Mouse (Mus musculus): ENCODE measurements around the gene Gpr15. TPM values are rescaled to one million over a fixed set of nuclear protein-coding genes. Genes with fewer than 3 reads are reported as not detected.

The Gpr15 gene
- polyA plus RNA-seq, 1 experiment = not detected

DNA sequence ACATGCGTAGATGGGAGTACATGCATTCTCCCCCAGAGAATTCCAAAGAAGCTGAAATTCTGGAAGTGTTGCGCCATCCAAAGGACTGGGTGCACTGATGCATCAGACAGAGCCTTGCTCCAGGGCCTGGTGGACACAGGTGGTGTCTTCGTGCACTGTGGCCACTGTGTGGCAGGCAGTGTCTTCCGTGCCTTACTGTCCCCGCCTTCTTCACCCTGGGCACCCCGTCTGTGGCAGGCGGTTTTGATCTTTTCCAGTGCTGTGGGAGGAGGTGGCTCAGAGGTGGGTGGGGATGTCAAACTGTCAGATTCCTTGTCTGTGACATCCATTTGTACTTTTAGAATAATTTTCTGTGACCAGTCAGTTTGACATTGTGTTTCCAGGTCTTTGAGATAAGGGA lies 40.2 kb downstream of the Gpr15 start:
- 89% methylated on average over 7 of the region's 7 CpGs for WGBS
- Histone ChIP-seq H3K4me1 (ENCODE audit: control insufficient read depth, insufficient read depth, low read length) (no peaks in the 10 kb centered on the region), H3K4me3 (ENCODE audit: insufficient read depth, low read depth, low read length) (no peak overlapping the region), H3K27ac (ENCODE audit: insufficient read depth, low read depth, low read length) (no peak overlapping the region)
- TF ChIP-seq POLR2A (IDR thresholded peaks at IDR 0.05; ENCODE audit: insufficient read depth, low read depth, low read length) (no peak), CTCF (IDR thresholded peaks at IDR 0.05; ENCODE audit: insufficient read depth, low read depth, low read length) (no peak)

DNA sequence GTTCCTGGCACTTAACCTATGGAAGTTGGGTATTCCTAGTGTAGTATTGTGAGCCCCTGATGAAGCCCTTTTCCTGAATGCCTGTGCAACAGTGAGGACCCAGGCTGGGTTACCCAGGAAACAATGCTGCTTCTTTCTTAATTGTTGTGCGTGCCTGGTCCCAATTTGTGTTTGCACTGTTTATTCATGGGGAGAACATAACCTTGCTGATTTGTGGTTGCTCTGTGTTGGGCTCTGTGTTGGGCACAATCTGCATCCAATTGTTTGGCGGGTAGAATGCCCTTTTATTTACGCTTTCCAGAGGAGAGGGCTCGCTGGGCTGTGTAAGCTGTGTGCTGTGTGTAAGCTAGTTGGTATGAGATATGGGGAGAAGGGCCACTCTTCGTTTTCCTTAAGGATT lies 41.4 kb downstream of the Gpr15 start:
- TF ChIP-seq CTCF (IDR thresholded peaks at IDR 0.05; ENCODE audit: insufficient read depth, low read depth, low read length) (no peak), POLR2A (IDR thresholded peaks at IDR 0.05; ENCODE audit: insufficient read depth, low read depth, low read length) (no peak)
- no peak overlapping the region for H3K27ac ChIP-seq (ENCODE audit: insufficient read depth, low read depth, low read length)
- H3K4me1 ChIP-seq (ENCODE audit: control insufficient read depth, insufficient read depth, low read length) = no peaks in the 10 kb centered on the region
- no peak overlapping the region for H3K4me3 ChIP-seq (ENCODE audit: insufficient read depth, low read depth, low read length)
- WGBS = 70% methylated on average over 5 of the region's 5 CpGs

DNA sequence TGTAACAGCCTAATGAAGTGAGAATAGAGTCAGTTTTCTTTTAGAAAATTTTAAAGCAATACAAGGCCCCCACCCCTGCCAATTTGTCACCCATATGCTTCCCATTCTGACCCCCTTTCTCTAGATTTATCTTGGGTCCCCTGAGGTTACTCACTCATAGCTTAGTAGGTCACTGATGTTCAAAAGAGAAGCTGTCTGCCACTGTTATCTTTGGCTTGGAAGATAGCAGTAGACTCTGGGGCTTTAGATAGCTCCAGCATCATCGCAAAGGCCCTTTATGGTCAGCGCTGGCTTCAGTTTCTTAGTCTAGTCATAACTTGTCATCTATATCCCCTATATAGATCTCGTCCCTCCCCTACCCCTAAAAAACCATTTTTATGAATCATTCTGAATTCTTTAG lies 42.2 kb downstream of the Gpr15 start:
- Histone ChIP-seq H3K4me3 (ENCODE audit: insufficient read depth, low read depth, low read length) (no peak overlapping the region), H3K4me1 (ENCODE audit: control insufficient read depth, insufficient read depth, low read length) (peaks cover 2% of the 10 kb centered on the region; the same call in 1 of the 2 replicates), H3K27ac (ENCODE audit: insufficient read depth, low read depth, low read length) (no peak overlapping the region)
- TF ChIP-seq POLR2A (IDR thresholded peaks at IDR 0.05; ENCODE audit: insufficient read depth, low read depth, low read length) = no peak
- no peak for TF ChIP-seq CTCF (IDR thresholded peaks at IDR 0.05; ENCODE audit: insufficient read depth, low read depth, low read length)
- WGBS = 95% methylated on average over 3 of the region's 3 CpGs

DNA sequence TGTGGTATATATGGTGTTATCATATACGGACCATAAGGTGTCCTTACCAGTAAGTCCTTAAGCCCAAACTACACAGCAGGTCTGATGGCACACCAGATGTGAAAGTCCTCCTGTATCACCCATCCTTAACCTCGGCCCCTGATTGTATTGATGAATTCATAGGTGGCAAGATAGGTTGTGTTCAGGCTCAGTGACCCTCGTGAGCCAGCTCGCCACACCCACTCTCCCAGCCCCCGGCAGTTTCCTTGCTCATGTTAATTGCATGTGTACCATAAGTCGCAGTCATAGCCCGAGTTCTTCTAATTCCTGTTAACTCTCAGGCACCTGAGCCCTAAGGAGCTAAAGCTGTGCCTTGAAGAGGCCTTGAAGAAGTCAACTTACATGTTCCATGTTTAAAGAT lies 42.7 kb downstream of the Gpr15 start:
- Histone ChIP-seq H3K4me1 (ENCODE audit: control insufficient read depth, insufficient read depth, low read length) (peaks cover 2% of the 10 kb centered on the region; the same call in 1 of the 2 replicates), H3K4me3 (ENCODE audit: insufficient read depth, low read depth, low read length) (no peak overlapping the region), H3K27ac (ENCODE audit: insufficient read depth, low read depth, low read length) (no peak overlapping the region)
- WGBS = 88% methylated on average over 7 of the region's 7 CpGs
- TF ChIP-seq POLR2A (IDR thresholded peaks at IDR 0.05; ENCODE audit: insufficient read depth, low read depth, low read length) (no peak), CTCF (IDR thresholded peaks at IDR 0.05; ENCODE audit: insufficient read depth, low read depth, low read length) (no peak)

DNA sequence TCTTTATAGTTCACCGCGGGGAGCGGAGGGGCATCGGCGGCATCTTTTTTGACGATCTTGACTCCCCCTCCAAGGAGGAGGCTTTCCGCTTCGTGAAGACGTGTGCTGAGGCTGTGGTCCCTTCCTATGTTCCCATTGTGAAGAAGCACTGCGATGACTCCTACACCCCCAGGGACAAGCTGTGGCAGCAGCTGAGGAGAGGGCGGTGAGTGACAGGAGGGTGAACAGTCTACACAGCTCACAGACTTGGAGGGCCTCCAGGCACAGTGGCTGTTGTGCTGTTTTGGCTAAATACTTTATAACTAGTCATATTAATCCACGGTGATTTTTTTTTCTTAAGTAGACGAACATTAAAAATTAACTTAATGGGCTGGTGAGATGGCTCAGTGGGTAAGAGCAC lies 43.6 kb downstream of the Gpr15 start:
- WGBS = 94% methylated on average over 13 of the region's 13 CpGs
- no peak overlapping the region for H3K4me3 ChIP-seq (ENCODE audit: insufficient read depth, low read depth, low read length)
- TF ChIP-seq CTCF (IDR thresholded peaks at IDR 0.05; ENCODE audit: insufficient read depth, low read depth, low read length) (no peak), POLR2A (IDR thresholded peaks at IDR 0.05; ENCODE audit: insufficient read depth, low read depth, low read length) (no peak)

DNA sequence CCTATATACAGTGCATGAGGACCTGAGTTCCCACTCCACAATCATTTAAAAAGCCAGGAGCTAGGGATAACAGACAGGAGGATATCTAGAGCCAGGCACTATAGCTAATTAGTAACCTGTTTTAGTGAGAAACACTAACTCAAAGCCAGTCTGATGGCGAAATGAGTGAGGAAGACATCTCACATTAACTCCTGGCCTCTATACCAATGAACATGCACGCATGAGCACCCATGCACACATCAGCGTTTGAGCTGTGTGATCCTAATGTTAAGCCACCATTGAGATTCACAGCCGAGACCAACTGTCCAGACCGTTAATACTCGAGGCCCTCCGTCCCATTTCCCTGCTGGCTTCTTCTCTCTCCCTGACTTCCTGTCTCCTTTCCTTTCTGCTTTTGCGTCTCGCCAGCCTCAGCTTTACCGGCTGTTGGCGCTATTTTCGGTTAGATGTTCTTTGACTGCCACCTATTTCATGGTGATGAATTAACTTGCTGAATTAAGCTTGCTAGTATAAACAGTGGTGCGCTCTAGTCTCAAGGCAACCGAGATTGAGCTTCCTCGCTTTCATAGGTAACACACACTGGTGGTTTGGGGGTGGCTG lies 45.0 kb downstream of the Gpr15 start:
- WGBS = 96% methylated on average over 15 of the region's 15 CpGs
- H3K4me1 ChIP-seq (ENCODE audit: control insufficient read depth, insufficient read depth, low read length) = peaks cover 5% of the 10 kb centered on the region; the same call in 1 of the 2 replicates
- TF ChIP-seq POLR2A (IDR thresholded peaks at IDR 0.05; ENCODE audit: insufficient read depth, low read depth, low read length) (no peak), CTCF (IDR thresholded peaks at IDR 0.05; ENCODE audit: insufficient read depth, low read depth, low read length) (no peak)
- H3K4me3 ChIP-seq (ENCODE audit: insufficient read depth, low read depth, low read length) = no peak overlapping the region
- H3K27ac ChIP-seq (ENCODE audit: insufficient read depth, low read depth, low read length) = no peak overlapping the region

More for the DNA sequence above, 43.6 kb downstream of the Gpr15 start:
- Histone ChIP-seq H3K4me1 (ENCODE audit: control insufficient read depth, insufficient read depth, low read length) (peaks cover 5% of the 10 kb centered on the region; the same call in 1 of the 2 replicates), H3K27ac (ENCODE audit: insufficient read depth, low read depth, low read length) (no peak overlapping the region)

DNA sequence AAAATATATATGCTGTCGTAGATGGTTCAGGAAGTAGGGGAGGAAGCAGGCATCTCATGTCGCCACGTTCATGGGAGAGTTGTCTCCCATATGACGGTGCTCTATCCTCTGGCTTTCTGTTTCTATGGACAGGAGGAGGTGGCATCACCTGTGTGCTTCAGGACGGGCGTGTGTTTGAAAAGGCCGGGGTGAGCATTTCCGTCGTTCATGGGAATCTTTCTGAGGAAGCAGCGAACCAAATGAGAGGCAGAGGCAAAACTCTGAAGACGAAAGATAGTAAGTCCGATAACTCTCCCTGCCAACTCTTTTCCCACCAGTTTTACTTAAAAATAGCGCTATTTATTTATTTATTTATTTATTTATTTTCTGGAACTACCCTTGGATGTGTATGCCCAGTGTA lies 46.5 kb downstream of the Gpr15 start:
- Histone ChIP-seq H3K4me3 (ENCODE audit: insufficient read depth, low read depth, low read length) (no peak overlapping the region), H3K27ac (ENCODE audit: insufficient read depth, low read depth, low read length) (no peak overlapping the region), H3K4me1 (ENCODE audit: control insufficient read depth, insufficient read depth, low read length) (peaks cover 5% of the 10 kb centered on the region; the same call in 1 of the 2 replicates)
- TF ChIP-seq POLR2A (IDR thresholded peaks at IDR 0.05; ENCODE audit: insufficient read depth, low read depth, low read length) (no peak), CTCF (IDR thresholded peaks at IDR 0.05; ENCODE audit: insufficient read depth, low read depth, low read length) (no peak)
- WGBS = 93% methylated on average over 13 of the region's 13 CpGs

DNA sequence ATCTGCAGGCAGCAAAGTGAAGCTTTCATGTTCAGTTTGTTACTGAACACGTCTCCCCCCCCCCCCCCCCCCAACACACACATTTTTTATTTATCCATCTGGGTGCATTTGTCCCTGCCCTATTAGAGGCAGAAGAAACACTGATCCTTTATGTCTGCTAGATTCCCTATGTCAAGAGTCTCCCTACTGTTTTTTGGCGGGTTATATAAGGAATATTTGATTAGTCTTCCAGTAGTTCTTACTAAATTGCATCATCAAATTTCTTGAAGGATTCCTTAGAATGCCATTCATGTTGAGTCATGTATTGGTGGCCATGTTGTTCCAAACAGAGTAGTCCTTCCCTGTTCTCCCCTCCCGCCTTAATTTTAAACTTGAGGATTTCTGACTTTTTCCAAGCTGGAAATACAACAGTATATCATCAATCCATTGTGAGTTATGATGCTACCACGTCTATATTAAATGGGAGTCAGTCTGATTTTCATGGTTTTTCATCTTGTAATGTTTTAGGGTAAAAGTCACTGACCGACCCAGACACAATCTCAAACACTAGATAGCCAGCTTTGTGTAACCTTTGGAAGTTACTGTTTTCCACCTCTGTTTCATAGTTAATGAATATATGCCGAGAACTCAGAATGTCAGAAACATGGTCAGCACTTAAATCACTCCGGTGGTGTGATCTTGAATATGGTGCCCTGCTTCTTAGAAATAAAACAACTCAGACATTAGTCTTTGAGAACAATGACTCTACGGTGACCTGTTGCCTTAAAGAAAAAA lies 47.5 kb downstream of the Gpr15 start:
- Histone ChIP-seq H3K4me1 (ENCODE audit: control insufficient read depth, insufficient read depth, low read length) (peaks cover 5% of the 10 kb centered on the region; the same call in 1 of the 2 replicates), H3K27ac (ENCODE audit: insufficient read depth, low read depth, low read length) (no peak overlapping the region), H3K4me3 (ENCODE audit: insufficient read depth, low read depth, low read length) (no peak overlapping the region)
- TF ChIP-seq POLR2A (IDR thresholded peaks at IDR 0.05; ENCODE audit: insufficient read depth, low read depth, low read length) (no peak), CTCF (IDR thresholded peaks at IDR 0.05; ENCODE audit: insufficient read depth, low read depth, low read length) (no peak)
- WGBS = 76% methylated on average over 8 of the region's 8 CpGs

DNA sequence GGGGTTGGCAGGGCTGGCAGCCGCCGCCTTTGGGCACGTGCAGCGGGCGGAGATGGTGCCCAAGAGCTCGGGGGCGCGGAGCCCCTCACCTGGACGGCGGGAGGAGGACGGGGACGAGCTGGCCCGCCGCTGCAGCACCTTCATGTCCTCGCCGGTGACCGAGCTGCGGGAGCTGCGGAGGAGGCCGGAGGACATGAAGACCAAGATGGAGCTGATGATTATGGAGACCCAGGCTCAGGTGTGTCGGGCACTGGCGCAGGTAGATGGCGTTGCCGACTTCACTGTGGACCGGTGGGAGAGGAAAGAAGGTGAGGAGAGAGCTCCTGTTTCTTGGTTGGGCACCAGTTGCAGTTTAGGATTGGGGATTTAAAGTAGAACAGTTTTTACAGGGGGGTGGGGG lies 48.2 kb downstream of the Gpr15 start:
- Histone ChIP-seq H3K4me3 (ENCODE audit: insufficient read depth, low read depth, low read length) (peak overlapping the region; percentile 84), H3K4me1 (ENCODE audit: control insufficient read depth, insufficient read depth, low read length) (peaks cover 5% of the 10 kb centered on the region; the same call in 1 of the 2 replicates), H3K27ac (ENCODE audit: insufficient read depth, low read depth, low read length) (no peak overlapping the region)
- TF ChIP-seq CTCF (IDR thresholded peaks at IDR 0.05; ENCODE audit: insufficient read depth, low read depth, low read length) (no peak), POLR2A (IDR thresholded peaks at IDR 0.05; ENCODE audit: insufficient read depth, low read depth, low read length) (no peak)
- WGBS = under 1% methylated on average over 25 of the region's 25 CpGs

Measured in olfactory bulb, adult 2 months (tissue).